Mouse (Mus musculus) olfactory bulb, adult 2 months (tissue): ENCODE measurements around the gene Ap3d1. TPM values are rescaled to one million over a fixed set of nuclear protein-coding genes. Genes with fewer than 3 reads are reported as not detected.
A peak's percentile ranks its signal among the peaks of the same experiment; 100 is the strongest.

Experiments used
- H3K27ac ChIP-seq: fragments of 200-500 bp; 2 replicates; pipeline ENCODE4 v1.5.1; 2012; ENCODE audit warnings: low read depth, low read length; ENCODE audit not compliant: insufficient read depth
- H3K4me1 ChIP-seq: fragments of 200-500 bp; 2 replicates; pipeline ENCODE4 v1.6.1; 2012; ENCODE audit warnings: low read length; ENCODE audit not compliant: control insufficient read depth, insufficient read depth
- H3K4me3 ChIP-seq: fragments of 200-500 bp; 2 replicates; pipeline ENCODE4 v1.5.1; 2012; ENCODE audit warnings: mild to moderate bottlenecking, low read depth, low read length, moderate library complexity; ENCODE audit not compliant: insufficient read depth
- CTCF ChIP-seq: fragments of 200-500 bp; IDR thresholded peaks from 2 replicates; pipeline ENCODE4 v1.5.1; 2012; ENCODE audit warnings: low read depth, mild to moderate bottlenecking, low read length, moderate library complexity; ENCODE audit not compliant: insufficient read depth
- POLR2A ChIP-seq: fragments of 200-500 bp; IDR thresholded peaks from 2 replicates; pipeline ENCODE4 v1.6.1; 2012; ENCODE audit warnings: mild to moderate bottlenecking, low read depth, low read length, moderate library complexity; ENCODE audit not compliant: insufficient read depth
- WGBS: fragments of 180-500 bp; shearing (Covaris S2); methylation state at CpG from one replicate; pipeline ENCODE4 v1.1.7; 2018; 5-methylcytosine and 5-hydroxymethylcytosine counted together
- polyA plus RNA-seq: library from polyadenylated mRNA; stranded (reverse); fragments of >200 nt; gene quantifications from 2 replicates; pipeline ENCODE4 v1.2.4, GENCODE M21; 2012; ENCODE audit warnings: low replicate concordance; ENCODE audit not compliant: missing spikeins, insufficient read depth, insufficient read length

Ap3d1 gene
- polyA plus RNA-seq, 1 experiment = 105 TPM

DNA sequence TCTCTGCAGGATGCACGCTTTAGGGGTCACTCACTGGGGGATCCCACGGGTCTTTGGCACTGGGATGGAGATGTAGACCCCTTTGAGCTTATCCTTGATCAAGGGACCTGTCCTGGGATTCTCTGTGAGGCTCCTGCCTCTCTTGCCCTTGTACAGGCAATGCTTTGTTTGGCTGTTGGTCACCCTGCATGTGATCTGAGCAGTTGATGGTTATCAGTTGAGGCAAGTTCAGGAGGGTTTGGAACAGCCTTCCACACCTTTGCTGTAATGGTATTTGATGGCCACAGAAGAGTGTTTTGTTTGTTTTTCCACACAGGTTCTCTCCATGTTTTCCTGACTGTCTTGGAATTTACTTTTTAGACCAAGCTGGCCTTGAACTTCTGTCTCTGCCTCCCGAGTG lies 19.8 kb upstream of the Ap3d1 start:
- Histone ChIP-seq H3K4me1 (peaks cover 48% of the 10 kb centered on the region), H3K4me3 (no peak overlapping the region), H3K27ac (no peak overlapping the region)
- no peak for TF ChIP-seq POLR2A
- no peak for TF ChIP-seq CTCF
- WGBS = 63% methylated on average over 3 of the region's 3 CpGs

GRCm38 (mm10) chr10:80760596-80761524 lies 18.8 kb upstream of the Ap3d1 start:
- 73% methylated on average over 4 of the region's 4 CpGs for WGBS
- TF ChIP-seq POLR2A (no peak), CTCF (no peak)
- Histone ChIP-seq H3K4me1 (peaks cover 53% of the 10 kb centered on the region), H3K4me3 (no peak overlapping the region), H3K27ac (no peak overlapping the region)

GRCm38 (mm10) chr10:80758651-80759050 lies 16.6 kb upstream of the Ap3d1 start:
- 30% methylated on average over 7 of the region's 7 CpGs for WGBS
- no peak for TF ChIP-seq CTCF
- TF ChIP-seq POLR2A = no peak
- H3K4me1 ChIP-seq = peaks cover 42% of the 10 kb centered on the region

DNA sequence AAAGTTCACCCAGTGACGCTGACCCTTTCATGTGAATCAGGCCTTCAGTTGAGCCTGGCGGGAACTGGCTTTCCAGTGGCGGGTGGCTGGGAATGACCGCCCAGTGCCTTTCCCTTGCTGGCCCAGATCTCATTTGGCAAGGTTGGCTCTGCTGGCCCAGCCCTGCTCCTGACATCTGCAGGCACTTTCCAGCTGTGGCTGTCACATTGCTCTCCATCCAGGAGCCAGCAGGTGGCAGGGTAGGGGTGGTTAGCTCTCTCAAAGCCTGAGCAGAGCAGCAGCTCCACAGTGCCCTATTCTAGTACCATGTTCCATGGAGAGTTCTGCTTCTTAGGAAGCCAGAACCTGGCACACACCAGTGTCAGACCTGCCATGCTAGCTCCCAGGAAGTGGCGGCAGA lies 15.7 kb upstream of the Ap3d1 start:
- Histone ChIP-seq H3K4me1 (peaks cover 42% of the 10 kb centered on the region), H3K27ac (peak overlapping the region; percentile 65), H3K4me3 (peak overlapping the region; percentile 16)
- TF ChIP-seq CTCF (peak; percentile 43; the same call in 1 of the 2 replicates), POLR2A (no peak)
- 11% methylated on average over 5 of the region's 5 CpGs for WGBS

More at GRCm38 (mm10) chr10:80758651-80759050, 16.6 kb upstream of the Ap3d1 start:
- Histone ChIP-seq H3K4me3 (no peak overlapping the region), H3K27ac (peak overlapping the region; percentile 65; the same call in 1 of the 2 replicates)

- WGBS = 31% methylated on average over 4 of the region's 4 CpGs
- peak overlapping the region; percentile 65 for H3K27ac ChIP-seq
- peaks cover 44% of the 10 kb centered on the region for H3K4me1 ChIP-seq
- no peak for TF ChIP-seq CTCF
- no peak for TF ChIP-seq POLR2A
- peak overlapping the region; percentile 67 for H3K4me3 ChIP-seq
These were observed 14.9 kb upstream of the Ap3d1 start for GRCm38 (mm10) chr10:80756967-80757366.

GRCm38 (mm10) chr10:80756509-80756908 lies 14.4 kb upstream of the Ap3d1 start:
- WGBS = 19% methylated on average over 2 of the region's 2 CpGs
- Histone ChIP-seq H3K4me1 (peaks cover 45% of the 10 kb centered on the region), H3K27ac (no peak overlapping the region), H3K4me3 (peak overlapping the region; percentile 67)
- no peak for TF ChIP-seq POLR2A
- no peak for TF ChIP-seq CTCF

GRCm38 (mm10) chr10:80756099-80756498 lies 14.0 kb upstream of the Ap3d1 start:
- peak overlapping the region; percentile 69; the same call in 1 of the 2 replicates for H3K27ac ChIP-seq
- TF ChIP-seq POLR2A (no peak), CTCF (no peak)
- peaks cover 47% of the 10 kb centered on the region for H3K4me1 ChIP-seq
- H3K4me3 ChIP-seq = peak overlapping the region; percentile 67
- WGBS = 17% methylated on average over 3 of the region's 3 CpGs

GRCm38 (mm10) chr10:80755291-80756015 lies 13.4 kb upstream of the Ap3d1 start:
- TF ChIP-seq POLR2A (no peak), CTCF (no peak)
- under 1% methylated on average over 75 of the region's 75 CpGs for WGBS
- peak overlapping the region; percentile 67 for H3K4me3 ChIP-seq
- peak overlapping the region; percentile 69 for H3K27ac ChIP-seq
- H3K4me1 ChIP-seq = peaks cover 43% of the 10 kb centered on the region
